Mouse (Mus musculus): ENCODE measurements at regions not wholly inside any gene's neighbourhood (a gene's known extent, or its start where the extent isn't known, plus 50 kb on each side); places are given as distances from the start of the nearest gene placed in this dataset.

GRCm38 (mm10) chr1:163512847-163513246, 109.4 kb upstream of the Gorab start:
- DNase-seq (ENCODE audit: low spot score in 2 of 2): no peak
- Histone ChIP-seq H3K27ac (no peak overlapping the region), H3K4me3 (no peak overlapping the region)
- no peak for TF ChIP-seq CTCF (conservative IDR thresholded peaks at IDR 0.05)

- H3K4me3 ChIP-seq: no peak overlapping the region
- no peak for DNase-seq (ENCODE audit: low spot score in 2 of 2)
- no peak for TF ChIP-seq CTCF (conservative IDR thresholded peaks at IDR 0.05)
- H3K27ac ChIP-seq: no peak overlapping the region
Observed at GRCm38 (mm10) chr1:163512008-163512407, 108.5 kb upstream of the Gorab start.

GRCm38 (mm10) chr1:163505035-163505434, 101.6 kb upstream of the Gorab start:
- peak in 1 of 2 experiments; percentile 3 for DNase-seq (ENCODE audit: low spot score in 2 of 2)
- Histone ChIP-seq H3K4me3 (no peak overlapping the region), H3K27ac (0 out of 2 replicates have a peak overlapping the region, but pooled peaks have one; percentile 14)
- no peak for TF ChIP-seq CTCF (conservative IDR thresholded peaks at IDR 0.05)

GRCm38 (mm10) chr1:163502557-163502956, 99.1 kb upstream of the Gorab start:
- DNase-seq (ENCODE audit: low spot score in 2 of 2): no peak
- Histone ChIP-seq H3K27ac (no peak overlapping the region), H3K4me3 (no peak overlapping the region)
- TF ChIP-seq CTCF (conservative IDR thresholded peaks at IDR 0.05): no peak

- TF ChIP-seq CTCF (conservative IDR thresholded peaks at IDR 0.05): no peak
- no peak overlapping the region for H3K27ac ChIP-seq
- no peak for DNase-seq (ENCODE audit: low spot score in 2 of 2)
- H3K4me3 ChIP-seq: no peak overlapping the region
Observed at GRCm38 (mm10) chr1:163498398-163498958, 95.0 kb upstream of the Gorab start.

- no peak overlapping the region for H3K4me3 ChIP-seq
- DNase-seq (ENCODE audit: low spot score in 2 of 2): no peak
- no peak overlapping the region for H3K27ac ChIP-seq
- no peak for TF ChIP-seq CTCF (conservative IDR thresholded peaks at IDR 0.05)
Observed at GRCm38 (mm10) chr1:163496416-163496815, 92.9 kb upstream of the Gorab start.

GRCm38 (mm10) chr1:163488532-163488931, 85.1 kb upstream of the Gorab start:
- DNase-seq (ENCODE audit: low spot score in 2 of 2): no peak
- H3K4me3 ChIP-seq: no peak overlapping the region
- no peak for TF ChIP-seq CTCF (conservative IDR thresholded peaks at IDR 0.05)
- H3K27ac ChIP-seq: no peak overlapping the region

GRCm38 (mm10) chr1:163488109-163488508, 84.6 kb upstream of the Gorab start:
- no peak overlapping the region for H3K27ac ChIP-seq
- no peak for DNase-seq (ENCODE audit: low spot score in 2 of 2)
- no peak overlapping the region for H3K4me3 ChIP-seq
- no peak for TF ChIP-seq CTCF (conservative IDR thresholded peaks at IDR 0.05)

GRCm38 (mm10) chr1:163483098-163483497, 79.6 kb upstream of the Gorab start:
- TF ChIP-seq CTCF (conservative IDR thresholded peaks at IDR 0.05): no peak
- no peak for DNase-seq (ENCODE audit: low spot score in 2 of 2)
- Histone ChIP-seq H3K27ac (no peak overlapping the region), H3K4me3 (no peak overlapping the region)

- no peak overlapping the region for H3K27ac ChIP-seq
- DNase-seq (ENCODE audit: low spot score in 2 of 2): no peak
- H3K4me3 ChIP-seq: no peak overlapping the region
- TF ChIP-seq CTCF (conservative IDR thresholded peaks at IDR 0.05): no peak
Observed at GRCm38 (mm10) chr1:163477478-163478167, 74.2 kb upstream of the Gorab start.

GRCm38 (mm10) chr1:163461194-163461593, 57.7 kb upstream of the Gorab start:
- TF ChIP-seq CTCF (conservative IDR thresholded peaks at IDR 0.05): no peak
- H3K4me3 ChIP-seq: no peak overlapping the region
- H3K27ac ChIP-seq: no peak overlapping the region
- no peak for DNase-seq (ENCODE audit: low spot score in 2 of 2)

- H3K4me3 ChIP-seq: no peak overlapping the region
- no peak for DNase-seq (ENCODE audit: low spot score in 2 of 2)
- no peak for TF ChIP-seq CTCF (conservative IDR thresholded peaks at IDR 0.05)
- H3K27ac ChIP-seq: no peak overlapping the region
Observed at GRCm38 (mm10) chr1:163456366-163456765, 52.9 kb upstream of the Gorab start.

Data from layer of hippocampus, adult 2 months (tissue).